Mouse (Mus musculus) midbrain, embryonic 14.5 days (tissue): ENCODE data around the gene Tbl3. TPM values are rescaled to one million over a fixed set of nuclear protein-coding genes. Genes with fewer than 3 reads are reported as not detected.

Experiments
- ATAC-seq: fragments of 200-750 bp; cut with Nextera tagmentation; 2 replicates; pipeline ENCODE4 v1.8.0; 2017; ENCODE audit warnings: moderate number of reproducible peaks, moderate library complexity; ENCODE audit not compliant: low FRiP score, low TSS enrichment
- DNase-seq: peaks from one replicate; pipeline ENCODE4 v3.0.0-alpha.2; 2015
- H3K27ac ChIP-seq: fragments of 300-500 bp; sonication (generic); replicated peaks from 2 replicates; pipeline ENCODE4 v1.5.1; 2014; ENCODE audit warnings: mild to moderate bottlenecking, low read depth, low read length, moderate library complexity
- H3K27me3 ChIP-seq: fragments of 300-500 bp; sonication (generic); 2 replicates; pipeline ENCODE4 v1.6.1; 2014; ENCODE audit warnings: low read length, control low read depth, mixed read lengths; ENCODE audit not compliant: control insufficient read depth, insufficient read depth
- H3K36me3 ChIP-seq: fragments of 300-500 bp; sonication (generic); 2 replicates; pipeline ENCODE4 v1.6.1; 2014; ENCODE audit warnings: low read length, control low read depth; ENCODE audit not compliant: control insufficient read depth, insufficient read depth
- H3K4me1 ChIP-seq: fragments of 300-500 bp; sonication (generic); 2 replicates; pipeline ENCODE4 v1.6.1; 2014; ENCODE audit warnings: mild to moderate bottlenecking, antibody characterized with exemption, low read length, control low read depth; ENCODE audit not compliant: control insufficient read depth, insufficient read depth
- H3K4me2 ChIP-seq: fragments of 300-500 bp; sonication (generic); 2 replicates; pipeline ENCODE4 v1.6.1; 2014; ENCODE audit warnings: mild to moderate bottlenecking, low read length, moderate library complexity
- H3K4me3 ChIP-seq: fragments of 300-500 bp; sonication (generic); replicated peaks from 2 replicates; pipeline ENCODE4 v1.5.1; 2014; ENCODE audit warnings: low read depth, low read length
- H3K9ac ChIP-seq: fragments of 300-500 bp; sonication (generic); replicated peaks from 2 replicates; pipeline ENCODE4 v1.6.1; 2014; ENCODE audit warnings: mild to moderate bottlenecking, low read length, moderate library complexity
- H3K9me3 ChIP-seq: fragments of 300-500 bp; sonication (generic); 2 replicates; pipeline ENCODE4 v1.6.1; 2016; ENCODE audit warnings: low read length, control low read depth, mixed read lengths; ENCODE audit not compliant: control insufficient read depth
- WGBS: fragments of 180-500 bp; shearing (Covaris S2); extraction: QIAGEN DNeasy Blood & Tissue Kit; methylation state at CpG from one replicate; pipeline ENCODE4 v1.1.7; 2014; 5-methylcytosine and 5-hydroxymethylcytosine counted together
- polyA plus RNA-seq: library from polyadenylated mRNA; unstranded; fragments of >200 nt; fragmentation: Nextera tagmentation; extraction: Ambion mirVana; gene quantifications from 2 replicates; pipeline ENCODE4 v1.2.1, GENCODE M21; 2014

Gene Tbl3
- polyA plus RNA-seq, 1 experiment from 2014 or later = 73.0 TPM

- H3K4me1 ChIP-seq = 0 out of 2 replicates have a peak, but pooled peaks cover under 1% of the 10 kb centered on the region
- H3K4me2 ChIP-seq = no peak overlapping the region
- ATAC-seq (no peak), DNase-seq (no peak)
- no peaks in the 10 kb centered on the region for H3K9me3 ChIP-seq
- H3K27ac ChIP-seq = no peak overlapping the region
- H3K36me3 ChIP-seq = no peaks in the 10 kb centered on the region
- no peak overlapping the region for H3K4me3 ChIP-seq
- 82% methylated on average over 8 of the region's 8 CpGs for WGBS
- H3K27me3 ChIP-seq = no peaks in the 10 kb centered on the region
- H3K9ac ChIP-seq = no peak overlapping the region
Observed at GRCm38 (mm10) chr17:24742307-24742706, 34.8 kb upstream of the Tbl3 start.

DNA sequence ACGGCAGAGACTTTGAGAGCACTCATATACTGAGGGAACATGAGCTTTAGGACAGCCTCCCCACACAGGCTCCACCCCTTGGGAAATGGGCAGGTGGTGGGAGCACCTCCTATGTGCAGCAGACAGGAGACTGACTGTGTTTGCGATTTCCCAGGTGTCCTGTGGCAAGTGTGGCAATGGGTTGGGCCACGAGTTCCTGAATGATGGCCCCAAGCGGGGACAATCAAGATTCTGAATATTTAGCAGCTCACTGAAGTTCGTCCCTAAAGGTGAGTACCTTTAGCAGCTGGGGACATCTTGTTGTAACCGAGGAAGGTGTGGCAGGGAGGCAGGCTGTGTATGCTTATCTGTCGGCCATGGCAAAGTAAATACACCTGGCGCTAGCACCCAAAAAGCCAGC is 32.5 kb upstream of the Tbl3 start:
- ATAC-seq (no peak), DNase-seq (no peak)
- Histone ChIP-seq H3K4me1 (0 out of 2 replicates have a peak, but pooled peaks cover 6% of the 10 kb centered on the region), H3K27me3 (no peaks in the 10 kb centered on the region), H3K9ac (no peak overlapping the region), H3K27ac (no peak overlapping the region), H3K9me3 (no peaks in the 10 kb centered on the region), H3K4me2 (no peak overlapping the region), H3K36me3 (no peaks in the 10 kb centered on the region), H3K4me3 (no peak overlapping the region)
- 85% methylated on average over 8 of the region's 8 CpGs for WGBS

DNA sequence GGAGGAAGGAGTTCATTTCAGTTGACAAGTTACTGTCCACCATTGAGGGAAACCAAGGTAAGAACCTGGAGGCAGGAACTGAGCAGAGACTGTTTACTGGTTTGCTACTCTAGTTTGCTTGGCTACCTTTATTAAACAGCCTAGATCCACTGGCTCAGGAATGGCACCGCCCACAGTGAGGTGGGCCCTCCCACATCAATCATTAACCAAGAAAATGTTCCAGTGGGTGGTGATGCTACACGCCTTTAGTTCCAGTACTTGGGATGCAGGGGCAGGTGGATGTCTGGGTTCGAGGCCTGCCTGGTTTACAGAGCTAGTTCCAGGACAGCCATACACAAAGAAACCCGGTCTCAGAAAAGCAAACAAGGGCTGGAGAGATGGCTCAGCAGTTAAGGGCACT is 30.8 kb upstream of the Tbl3 start:
- Histone ChIP-seq H3K9ac (no peak overlapping the region), H3K27me3 (no peaks in the 10 kb centered on the region), H3K4me3 (no peak overlapping the region), H3K4me2 (no peak overlapping the region), H3K4me1 (0 out of 2 replicates have a peak, but pooled peaks cover 6% of the 10 kb centered on the region), H3K36me3 (no peaks in the 10 kb centered on the region), H3K27ac (no peak overlapping the region), H3K9me3 (no peaks in the 10 kb centered on the region)
- no peak for ATAC-seq
- DNase-seq = no peak
- 84% methylated on average over 4 of the region's 4 CpGs for WGBS

- H3K4me2 ChIP-seq = peak overlapping the region; percentile 80
- no peaks in the 10 kb centered on the region for H3K9me3 ChIP-seq
- 0 out of 2 replicates have a peak, but pooled peaks cover 6% of the 10 kb centered on the region for H3K4me1 ChIP-seq
- H3K27ac ChIP-seq = no peak overlapping the region
- H3K9ac ChIP-seq = peak overlapping the region; percentile 50; the same call in 1 of the 2 replicates
- ATAC-seq = no peak
- no peaks in the 10 kb centered on the region for H3K27me3 ChIP-seq
- WGBS = 27% methylated on average over 8 of the region's 8 CpGs
- no peaks in the 10 kb centered on the region for H3K36me3 ChIP-seq
- H3K4me3 ChIP-seq = peak overlapping the region; percentile 48
- no peak for DNase-seq
Observed at GRCm38 (mm10) chr17:24737135-24737810, 29.8 kb upstream of the Tbl3 start.

DNA sequence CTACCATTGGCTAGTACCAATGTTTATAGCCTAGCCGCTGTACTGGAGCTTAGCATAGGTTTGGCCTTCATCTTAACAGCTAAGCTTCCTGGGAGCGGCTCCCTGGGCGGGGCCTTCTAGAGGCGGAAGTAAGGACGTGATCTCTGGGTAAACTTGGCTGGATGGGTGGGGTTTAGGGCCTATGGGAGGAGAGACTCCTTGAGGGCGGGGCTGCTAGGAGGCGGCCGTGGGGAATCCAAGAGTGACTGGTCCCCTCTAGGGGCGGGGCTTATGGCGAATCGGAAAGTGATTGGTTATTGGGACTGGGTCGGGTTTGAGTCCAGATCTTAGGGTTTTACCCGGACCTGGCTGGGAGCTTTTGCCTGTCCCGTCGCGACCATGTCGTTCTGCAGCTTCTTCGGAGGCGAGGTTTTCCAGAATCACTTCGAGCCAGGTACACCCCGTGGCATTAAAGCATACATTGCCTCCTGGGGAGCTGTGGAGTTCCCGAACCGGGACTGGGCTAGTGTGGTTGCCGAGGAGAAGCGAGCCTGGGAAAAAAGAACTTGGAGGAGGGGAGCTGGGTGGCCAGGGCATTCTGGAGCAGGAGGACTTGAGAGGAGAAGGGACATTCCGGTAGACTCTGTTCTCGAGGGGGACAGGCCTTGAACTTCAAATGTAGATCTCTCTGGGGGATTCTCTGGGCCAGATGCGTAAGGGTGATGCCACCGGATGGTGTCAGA is 29.0 kb upstream of the Tbl3 start, which contains the start of gene Msrb1:
Gene Msrb1 (plus strand): TSS at position 313 of the 722 bp plus-strand sequence.
- Histone ChIP-seq H3K36me3 (no peaks in the 10 kb centered on the region), H3K9me3 (no peaks in the 10 kb centered on the region), H3K4me3 (peak within 1 kb of the TSS; percentile 48), H3K27me3 (no peaks in the 10 kb centered on the region), H3K27ac (peak within 1 kb of the TSS; percentile 45; the same call in 1 of the 2 replicates), H3K4me2 (peak within 1 kb of the TSS; percentile 80), H3K9ac (peak within 1 kb of the TSS; percentile 50), H3K4me1 (0 out of 2 replicates have a peak, but pooled peaks cover 6% of the 10 kb centered on the region)
- 2% methylated on average over 29 of the region's 29 CpGs for WGBS
- peak; percentile 92 for ATAC-seq
- peak; percentile 95 for DNase-seq

DNA sequence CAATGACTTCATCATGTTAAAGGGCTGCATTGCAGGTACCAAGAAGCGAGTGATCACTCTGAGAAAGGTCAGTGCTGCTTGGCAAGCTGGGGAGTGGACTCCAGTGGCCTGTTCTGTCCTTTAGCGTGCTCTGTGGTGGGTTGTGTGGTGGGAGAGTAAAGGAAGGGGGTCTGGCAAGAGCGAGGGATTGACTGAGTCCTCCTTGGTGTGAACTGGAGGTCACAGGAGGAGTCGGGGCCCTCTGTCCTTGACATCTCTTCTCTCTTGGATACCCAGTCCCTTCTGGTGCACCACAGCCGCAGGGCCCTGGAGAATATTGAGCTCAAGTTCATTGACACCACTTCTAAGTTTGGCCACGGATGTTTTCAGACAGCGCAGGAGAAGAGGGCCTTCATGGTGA is 28.0 kb upstream of the Tbl3 start:
- Histone ChIP-seq H3K27me3 (no peaks in the 10 kb centered on the region), H3K36me3 (no peaks in the 10 kb centered on the region), H3K4me2 (no peak overlapping the region), H3K9ac (no peak overlapping the region), H3K27ac (no peak overlapping the region), H3K4me1 (0 out of 2 replicates have a peak, but pooled peaks cover 6% of the 10 kb centered on the region), H3K9me3 (no peaks in the 10 kb centered on the region), H3K4me3 (no peak overlapping the region)
- whole genome bisulfite sequencing = 86% methylated on average over 7 of the region's 7 CpGs
- ATAC-seq = no peak
- DNase-seq = no peak

DNA sequence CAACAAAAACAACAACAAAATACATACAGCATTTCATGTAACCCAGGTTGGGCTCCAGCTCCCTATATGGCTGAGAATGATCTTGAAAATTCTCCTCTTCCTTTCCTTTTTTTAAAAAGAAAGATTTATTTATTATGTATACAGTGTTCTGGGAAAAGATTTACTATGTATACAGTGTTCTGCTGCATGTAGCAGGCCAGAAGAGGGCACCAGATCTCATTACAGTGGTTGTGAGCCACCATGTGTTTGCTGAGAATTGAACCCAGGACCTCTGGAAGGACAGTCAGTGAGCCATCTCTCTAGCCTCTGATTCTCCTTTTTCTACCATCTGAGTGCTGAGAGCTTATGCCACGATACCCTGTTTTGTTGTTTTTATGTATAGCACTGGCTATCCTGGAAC is 27.1 kb upstream of the Tbl3 start:
- no peak overlapping the region for H3K9ac ChIP-seq
- WGBS = 92% methylated on average over 1 of the region's 1 CpGs
- H3K4me2 ChIP-seq = no peak overlapping the region
- no peak overlapping the region for H3K4me3 ChIP-seq
- DNase-seq (no peak), ATAC-seq (no peak)
- no peaks in the 10 kb centered on the region for H3K27me3 ChIP-seq
- no peaks in the 10 kb centered on the region for H3K36me3 ChIP-seq
- 0 out of 2 replicates have a peak, but pooled peaks cover 6% of the 10 kb centered on the region for H3K4me1 ChIP-seq
- H3K9me3 ChIP-seq = no peaks in the 10 kb centered on the region
- no peak overlapping the region for H3K27ac ChIP-seq

DNA sequence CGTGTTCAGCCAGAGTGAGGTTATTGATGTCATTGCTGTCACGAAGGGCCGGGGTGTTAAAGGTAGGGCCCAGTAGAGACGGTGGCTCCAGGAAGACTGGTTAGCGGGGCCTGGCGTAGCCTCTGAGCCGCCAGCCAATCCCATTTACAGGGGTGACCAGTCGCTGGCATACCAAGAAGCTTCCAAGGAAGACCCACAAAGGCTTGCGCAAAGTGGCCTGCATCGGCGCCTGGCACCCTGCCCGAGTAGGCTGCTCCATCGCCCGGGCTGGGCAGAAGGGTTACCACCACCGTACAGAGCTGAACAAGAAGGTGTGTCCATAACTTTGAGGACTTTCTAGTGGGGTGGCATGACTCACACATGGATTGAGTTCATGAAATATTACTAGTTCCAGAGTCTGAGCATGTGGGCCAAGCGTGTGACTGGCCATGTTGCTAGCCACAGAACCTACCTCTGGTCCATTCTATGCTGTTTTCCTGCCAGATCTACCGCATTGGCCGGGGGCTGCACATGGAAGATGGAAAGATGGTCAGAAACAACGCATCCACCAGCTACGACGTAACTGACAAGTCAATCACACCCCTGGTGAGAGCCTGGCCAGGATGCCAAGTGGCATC is 26.1 kb upstream of the Tbl3 start:
- DNase-seq = no peak
- H3K36me3 ChIP-seq = no peaks in the 10 kb centered on the region

More for the DNA sequence above, 26.1 kb upstream of the Tbl3 start:
- H3K27ac ChIP-seq = no peak overlapping the region
- 92% methylated on average over 21 of the region's 21 CpGs for whole genome bisulfite sequencing
- no peak for ATAC-seq
- 0 out of 2 replicates have a peak, but pooled peaks cover 6% of the 10 kb centered on the region for H3K4me1 ChIP-seq
- no peaks in the 10 kb centered on the region for H3K27me3 ChIP-seq
- no peak overlapping the region for H3K4me2 ChIP-seq
- H3K4me3 ChIP-seq = no peak overlapping the region
- H3K9ac ChIP-seq = no peak overlapping the region
- H3K9me3 ChIP-seq = no peaks in the 10 kb centered on the region
